Mouse (Mus musculus): ENCODE measurements at regions not wholly inside any gene's neighbourhood (a gene's known extent, or its start where the extent isn't known, plus 50 kb on each side); places are given as distances from the start of the nearest gene placed in this dataset.
"Not testable (repeated sequence)": the region's sequence is repeated elsewhere in the genome, so short reads cannot be mapped to it uniquely, and the experiment has no call there.

DNA sequence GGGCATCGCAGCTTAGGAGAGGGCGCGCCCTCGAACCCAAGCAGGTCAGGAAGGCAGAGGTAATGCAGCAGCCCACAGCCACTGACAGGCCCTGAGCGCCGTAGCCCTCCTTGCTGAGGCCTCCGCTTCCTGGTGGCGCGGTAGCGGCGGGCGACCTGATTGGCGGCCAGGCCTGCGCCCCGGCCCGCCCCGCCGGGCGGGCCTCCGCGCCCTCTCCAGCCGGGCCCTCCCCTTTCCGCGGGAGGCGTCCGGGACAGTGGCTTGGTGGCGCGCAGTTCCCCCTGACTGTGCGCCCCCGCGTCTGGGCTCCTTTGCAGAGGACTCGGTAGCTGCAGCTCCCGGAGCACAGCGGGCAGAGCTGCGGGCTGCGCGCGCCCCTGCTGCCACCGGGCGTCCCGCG lies 242.1 kb downstream of the Gm21863 start:
- DNase-seq (ENCODE audit: low spot score in 2 of 2): peak in 1 of 2 experiments; percentile 3

DNA sequence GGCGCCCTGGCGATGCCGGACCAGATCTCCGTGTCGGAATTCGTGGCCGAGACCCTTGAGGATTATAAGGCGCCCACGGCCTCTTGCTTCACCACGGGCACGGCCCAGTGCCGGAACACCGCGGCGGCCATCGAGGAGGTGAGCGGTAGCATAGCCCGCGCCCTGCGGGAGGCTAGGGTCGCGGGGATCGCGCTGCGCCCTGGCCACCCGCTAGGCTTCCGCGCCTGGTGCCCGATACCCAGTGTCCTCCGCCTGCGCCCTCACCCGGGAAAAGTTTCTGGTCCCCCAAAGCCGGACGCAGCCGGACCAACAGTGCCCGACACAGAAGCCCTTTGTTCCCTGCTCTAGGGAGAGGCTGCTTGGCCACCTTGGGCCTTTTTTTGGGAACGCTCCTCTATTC lies 242.6 kb downstream of the Gm21863 start:
- not testable (repeated sequence) for DNase-seq (ENCODE audit: low spot score in 2 of 2)

DNA sequence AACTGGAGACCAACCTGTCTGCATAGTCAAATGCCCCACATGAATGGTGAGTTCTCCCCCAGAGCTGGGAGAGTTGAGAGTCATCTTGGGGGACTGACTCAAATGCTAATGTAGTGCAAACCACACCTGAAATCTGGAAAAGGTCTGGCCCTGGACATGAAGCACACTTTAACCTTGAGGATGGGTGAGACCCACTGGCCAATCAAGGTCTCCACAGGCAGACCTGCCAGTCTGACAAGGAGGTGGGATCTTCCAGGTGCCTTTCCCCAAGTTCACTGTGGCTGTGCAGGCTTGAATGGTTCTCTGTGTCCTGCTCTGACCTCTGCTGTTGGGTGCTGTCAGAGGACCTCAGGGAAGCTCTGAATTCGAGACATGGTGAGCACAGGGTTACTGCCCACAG lies 269.6 kb downstream of the Gm21863 start:
- not testable (repeated sequence) for DNase-seq (ENCODE audit: low spot score in 2 of 2)

DNA sequence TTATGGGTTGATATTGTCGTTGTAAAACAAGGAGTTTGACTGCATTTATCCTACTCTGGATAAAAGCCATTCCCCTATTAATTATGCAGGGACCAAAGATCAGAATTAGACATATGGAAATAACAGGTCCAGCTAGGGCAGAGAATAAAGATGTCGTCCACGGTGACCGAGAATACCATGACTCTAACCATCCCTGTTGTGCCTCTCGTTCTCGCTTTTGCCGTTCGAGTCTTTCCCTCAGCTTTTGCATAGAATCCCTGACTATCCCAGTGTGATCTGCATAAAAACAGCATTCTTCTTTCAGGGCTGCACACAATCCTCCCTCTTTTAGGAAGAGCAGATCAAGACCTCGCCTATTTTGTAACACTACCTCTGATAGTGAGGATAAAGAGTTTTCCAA lies 272.5 kb downstream of the Gm21863 start:
- DNase-seq (ENCODE audit: low spot score in 2 of 2): not testable (repeated sequence)

DNA sequence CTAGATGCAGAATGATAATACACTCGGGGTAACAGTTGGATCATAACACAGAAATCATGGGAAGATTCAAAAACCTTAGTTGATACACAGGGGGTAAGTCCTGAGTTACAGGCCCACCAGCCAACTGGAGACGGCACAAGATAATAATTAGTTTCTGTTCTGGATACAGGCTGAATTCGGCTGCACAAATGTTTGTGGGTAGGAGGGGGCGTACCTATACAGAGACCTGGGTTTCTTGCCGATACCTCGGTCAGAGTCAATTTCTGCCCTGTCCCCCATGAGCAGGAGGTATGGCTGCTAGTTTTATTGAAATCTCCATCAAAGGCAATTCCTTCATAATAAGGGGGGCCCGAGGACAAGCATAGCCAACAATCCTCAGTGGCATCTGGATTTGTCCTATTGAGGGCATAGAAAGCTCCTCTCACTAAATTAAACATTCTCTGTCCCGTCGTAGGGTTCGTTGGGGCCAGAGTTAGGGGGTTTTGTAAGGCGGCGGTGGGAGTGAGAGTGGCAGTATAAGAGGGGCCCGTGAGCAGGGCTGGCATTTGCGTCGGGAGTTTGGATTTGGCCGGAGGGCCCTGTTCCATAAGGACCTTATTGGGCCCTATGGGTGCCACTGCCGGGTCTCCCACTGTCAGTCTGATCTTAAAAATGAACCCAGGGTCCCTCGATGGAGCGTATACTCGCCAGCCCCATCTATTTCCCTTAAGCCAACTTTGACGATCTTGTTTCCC lies 273.3 kb downstream of the Gm21863 start:
- DNase-seq (ENCODE audit: low spot score in 2 of 2): not testable (repeated sequence)

DNA sequence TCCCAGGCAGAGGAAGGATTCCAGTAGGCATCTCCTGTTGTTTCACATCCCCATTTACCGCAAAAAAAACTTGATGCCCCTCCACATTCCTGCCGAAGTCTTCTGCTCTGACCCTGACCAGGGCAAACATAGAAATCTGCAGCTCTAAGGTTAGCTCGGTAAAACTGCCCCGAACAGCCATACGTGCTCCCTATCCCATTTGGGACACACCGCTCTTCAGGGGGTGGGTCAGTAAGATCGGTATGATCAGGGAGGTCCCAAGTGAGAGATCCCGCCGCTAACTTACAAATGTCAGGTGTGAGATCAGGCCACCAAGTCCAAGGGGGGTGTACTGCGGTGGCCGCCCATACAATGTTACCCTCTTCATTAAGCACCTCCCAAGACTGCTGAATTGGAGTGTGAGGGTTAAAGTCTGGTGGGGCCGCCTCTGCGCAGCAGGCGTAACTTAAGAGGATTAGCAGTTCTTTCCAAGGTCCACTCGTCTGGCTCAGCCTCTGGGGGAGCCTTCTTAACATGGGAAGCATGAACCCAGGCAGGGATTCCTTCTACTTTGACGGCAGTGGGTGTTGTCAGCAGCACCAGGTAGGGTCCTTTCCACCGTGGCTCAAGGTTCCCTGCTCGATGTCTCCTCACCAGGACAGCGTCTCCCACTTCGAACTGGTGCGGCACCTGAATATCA lies 274.2 kb downstream of the Gm21863 start:
- DNase-seq (ENCODE audit: low spot score in 2 of 2): not testable (repeated sequence)

DNA sequence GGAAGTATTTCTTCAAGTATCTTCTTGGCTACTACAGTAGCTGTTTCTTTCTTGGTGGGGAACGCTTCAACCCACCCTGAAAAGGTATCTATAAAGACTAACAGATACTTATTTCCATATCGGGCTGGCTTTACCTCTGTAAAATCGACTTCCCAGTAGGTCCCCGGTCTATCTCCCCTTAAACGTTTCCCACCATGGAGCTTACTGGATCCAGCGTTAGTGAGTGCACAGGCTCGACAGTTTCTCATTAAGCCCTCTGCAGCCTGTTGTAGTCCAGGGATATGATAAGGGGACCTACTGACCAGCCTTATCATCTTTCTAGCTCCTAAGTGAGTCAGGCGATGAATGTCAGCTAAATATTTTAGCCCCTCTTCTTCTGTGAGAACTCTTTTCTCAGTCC lies 275.1 kb downstream of the Gm21863 start:
- DNase-seq (ENCODE audit: low spot score in 2 of 2): not testable (repeated sequence)

DNA sequence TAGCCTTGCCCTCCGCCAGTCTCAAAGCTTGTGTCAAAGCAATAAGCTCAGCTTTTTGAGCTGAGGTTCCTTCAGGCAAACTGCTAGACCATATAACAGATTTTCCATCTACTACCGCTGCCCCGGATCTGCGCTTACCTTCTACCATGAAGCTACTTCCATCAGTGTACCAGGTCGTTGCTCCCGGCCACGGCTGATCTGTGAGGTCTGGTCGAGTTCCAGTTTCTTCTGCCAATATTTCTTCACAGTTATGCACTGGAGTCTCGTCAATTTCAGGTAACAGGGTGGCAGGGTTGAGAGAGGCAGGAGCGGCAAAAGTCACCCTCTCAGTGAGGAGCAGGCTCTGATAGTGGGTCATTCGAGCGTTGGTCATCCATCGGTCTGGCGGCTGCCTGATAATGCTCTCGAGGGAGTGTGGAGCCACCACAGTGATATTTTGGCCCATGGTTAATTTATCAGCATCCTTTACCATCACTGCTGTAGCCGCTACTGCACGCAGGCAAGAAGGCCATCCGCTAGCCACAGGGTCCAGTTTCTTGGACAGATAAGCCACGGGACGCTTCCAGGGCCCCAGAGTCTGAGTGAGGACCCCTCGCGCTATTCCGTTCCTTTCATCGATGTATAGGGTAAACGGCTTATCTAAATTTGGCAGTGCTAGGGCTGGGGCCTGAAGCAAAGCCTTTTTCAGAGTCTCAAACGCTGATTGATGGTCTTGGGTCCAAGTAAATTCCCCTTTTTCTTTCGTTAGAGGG lies 276.0 kb downstream of the Gm21863 start:
- DNase-seq (ENCODE audit: low spot score in 2 of 2): no peak

DNA sequence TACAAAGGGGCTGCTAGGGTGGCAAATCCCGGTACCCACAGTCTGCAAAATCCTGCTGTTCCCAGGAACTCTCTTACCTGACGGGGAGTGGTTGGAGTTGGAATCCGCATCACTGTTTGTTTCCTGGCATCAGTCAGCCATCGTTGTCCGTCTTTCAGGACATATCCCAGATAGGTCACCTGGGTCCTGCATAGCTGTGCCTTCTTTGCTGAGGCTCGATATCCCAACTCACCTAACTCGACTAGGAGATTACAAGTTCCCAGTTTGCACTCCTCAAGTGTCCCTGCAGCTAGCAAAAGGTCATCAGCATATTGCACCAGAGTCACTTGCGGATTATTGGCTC lies 276.6 kb downstream of the Gm21863 start:
- no peak for DNase-seq (ENCODE audit: low spot score in 2 of 2)

DNA sequence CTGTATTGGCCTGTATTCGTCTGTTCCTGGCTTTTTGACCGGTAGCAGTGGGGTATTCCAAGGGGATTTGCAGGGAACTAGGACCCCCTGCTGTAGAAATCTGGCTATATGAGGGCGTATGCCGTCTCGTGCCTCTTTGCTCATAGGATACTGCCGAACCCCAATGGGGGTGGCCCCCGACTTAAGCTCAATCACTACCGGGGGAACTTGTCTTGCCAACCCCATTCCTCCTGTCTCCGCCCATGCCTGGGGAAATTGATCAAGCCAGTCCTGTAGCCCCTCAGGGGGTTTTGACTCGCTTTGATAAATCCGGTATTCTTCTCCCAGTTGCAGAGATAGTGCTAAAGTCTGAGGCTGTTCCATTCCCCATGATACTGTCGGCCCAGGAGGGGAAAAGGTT lies 277.2 kb downstream of the Gm21863 start:
- DNase-seq (ENCODE audit: low spot score in 2 of 2): no peak

DNA sequence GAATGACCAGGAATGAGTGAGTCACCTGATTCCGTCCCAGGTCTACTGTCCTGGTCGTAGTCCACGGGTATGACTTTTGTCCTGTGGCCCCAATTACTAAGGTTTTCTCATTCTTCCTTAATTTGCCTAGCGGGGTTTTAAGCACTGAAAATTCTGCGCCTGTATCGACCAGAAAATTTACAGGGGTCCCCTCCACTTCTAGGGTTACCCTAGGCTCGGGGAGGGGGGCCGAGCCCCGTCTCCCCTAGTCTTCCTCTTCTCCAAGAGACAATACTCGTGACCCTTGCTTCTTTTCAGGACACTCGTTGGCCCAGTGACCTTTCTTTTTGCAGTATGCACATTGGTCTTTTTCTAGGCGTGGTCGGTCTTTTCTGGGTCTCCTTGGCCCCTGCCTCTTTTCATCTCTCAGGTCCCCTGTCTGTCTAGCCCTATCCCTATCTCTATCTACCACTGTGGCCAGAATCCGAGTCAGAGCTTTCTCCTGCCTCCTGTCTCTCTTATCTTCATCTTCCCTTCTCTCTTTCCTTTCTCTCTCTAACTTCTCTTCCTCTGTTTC lies 277.8 kb downstream of the Gm21863 start:
- no peak for DNase-seq (ENCODE audit: low spot score in 2 of 2)

DNA sequence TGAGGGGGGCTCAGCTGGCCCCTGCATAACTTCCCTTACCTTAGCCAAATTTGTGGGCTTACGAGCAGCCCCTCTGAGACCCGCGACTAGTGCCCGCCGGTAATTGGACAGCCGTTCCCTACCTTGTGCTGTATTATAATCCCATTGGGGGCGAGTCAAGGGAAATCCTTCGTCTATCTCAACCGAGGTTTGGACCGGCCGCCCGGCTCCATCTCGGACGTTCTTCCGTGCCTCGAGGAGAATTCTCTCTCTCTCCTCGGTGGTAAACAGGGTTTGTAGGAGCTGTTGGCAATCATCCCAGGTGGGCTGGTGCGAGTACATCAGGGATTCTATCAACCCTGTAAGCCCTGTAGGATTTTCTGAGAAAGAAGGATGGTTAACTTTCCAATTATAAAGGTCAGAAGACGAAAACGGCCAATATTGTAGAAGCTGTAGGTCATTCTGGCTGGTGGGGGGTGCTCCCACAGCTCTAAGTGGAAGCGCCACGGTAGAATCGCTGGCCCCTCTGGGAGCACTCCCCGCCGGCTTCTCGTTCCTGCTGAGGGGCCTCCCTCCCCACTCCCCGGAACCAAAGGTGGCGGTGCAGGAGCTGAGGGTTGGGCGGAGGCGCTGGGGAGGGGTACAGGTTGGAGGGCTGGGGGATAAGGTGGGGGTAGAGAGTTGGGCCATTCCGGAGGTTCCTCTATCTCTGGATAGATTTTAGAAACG lies 278.6 kb downstream of the Gm21863 start:
- DNase-seq (ENCODE audit: low spot score in 2 of 2): no peak

DNA sequence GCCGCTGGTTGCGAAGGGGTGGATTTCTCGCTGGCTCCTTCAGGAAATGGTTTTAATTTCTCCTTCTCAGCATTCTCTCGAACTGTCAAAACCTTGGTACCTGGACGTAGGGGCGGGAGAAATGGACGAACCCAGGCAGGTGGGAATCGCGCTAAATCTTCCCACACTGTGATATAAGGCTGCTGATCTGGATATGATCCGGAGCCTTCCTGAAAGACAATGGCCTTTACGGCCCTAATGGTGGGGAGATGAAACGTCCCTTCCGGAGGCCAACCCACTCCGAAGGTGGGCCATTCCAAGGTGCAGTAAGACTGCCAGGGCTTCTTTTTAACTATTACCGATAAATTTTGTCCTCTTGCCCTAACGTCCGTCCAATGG lies 279.1 kb downstream of the Gm21863 start:
- DNase-seq (ENCODE audit: low spot score in 2 of 2): no peak

DNA sequence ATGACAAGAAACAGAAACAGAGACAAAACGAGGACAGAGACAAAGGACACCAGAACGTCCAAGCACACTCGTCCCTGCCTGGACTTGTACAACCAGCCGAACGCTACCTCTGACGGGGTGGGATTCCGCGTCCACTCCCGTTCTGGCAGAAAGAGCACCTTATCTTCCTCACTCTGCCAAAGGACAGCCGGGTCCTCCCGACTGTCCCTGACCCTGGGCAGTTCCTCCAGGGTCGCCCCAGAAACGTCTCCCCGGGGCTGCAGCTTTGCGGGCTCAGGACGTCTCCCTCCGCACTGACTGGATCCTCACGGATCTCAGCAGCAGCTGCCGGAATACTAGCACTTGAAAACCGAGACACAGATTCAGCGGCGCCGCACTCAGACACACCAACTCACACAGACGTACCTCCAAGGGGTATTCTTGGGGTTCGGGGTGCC lies 279.6 kb downstream of the Gm21863 start:
- no peak for DNase-seq (ENCODE audit: low spot score in 2 of 2)
